Mouse (Mus musculus) stomach, embryonic 16.5 days (tissue): Measurements from ENCODE around the gene Synj2. TPM values are rescaled to one million over a fixed set of nuclear protein-coding genes. Genes with fewer than 3 reads are reported as not detected.

ENCODE experiments used
- ATAC-seq: fragments of 200-750 bp; cut with Nextera tagmentation; 2 replicates; pipeline ENCODE4 v1.8.0; 2017; ENCODE audit warnings: moderate number of reproducible peaks, moderate TSS enrichment; ENCODE audit not compliant: insufficient read depth, low FRiP score
- H3K27ac ChIP-seq: fragments of 300-500 bp; sonication (generic); 2 replicates; pipeline ENCODE4 v1.5.1; 2014; ENCODE audit warnings: low read length
- H3K27me3 ChIP-seq: fragments of 300-500 bp; sonication (generic); 2 replicates; pipeline ENCODE4 v1.6.1; 2014; ENCODE audit warnings: low read length, control low read depth, mixed read lengths; ENCODE audit not compliant: control insufficient read depth, insufficient read depth
- H3K36me3 ChIP-seq: fragments of 300-500 bp; sonication (generic); 2 replicates; pipeline ENCODE4 v1.6.1; 2014; ENCODE audit warnings: low read length; ENCODE audit not compliant: control insufficient read depth, insufficient read depth
- H3K4me1 ChIP-seq: fragments of 300-500 bp; sonication (generic); 2 replicates; pipeline ENCODE4 v1.6.1; 2014; ENCODE audit warnings: low read length, control low read depth, mixed read lengths; ENCODE audit not compliant: control insufficient read depth, insufficient read depth
- H3K4me2 ChIP-seq: fragments of 300-500 bp; sonication (generic); 2 replicates; pipeline ENCODE4 v1.6.1; 2014; ENCODE audit warnings: low read depth, low read length, mixed read lengths
- H3K4me3 ChIP-seq: fragments of 300-500 bp; sonication (generic); replicated peaks from 2 replicates; pipeline ENCODE4 v1.5.1; 2014; ENCODE audit warnings: mild to moderate bottlenecking, low read length
- H3K9ac ChIP-seq: fragments of 300-500 bp; sonication (generic); 2 replicates; pipeline ENCODE4 v1.6.1; 2014; ENCODE audit warnings: low read length
- H3K9me3 ChIP-seq: fragments of 300-500 bp; sonication (generic); replicated peaks from 2 replicates; pipeline ENCODE4 v1.6.1; 2016; ENCODE audit warnings: low read length, control low read depth; ENCODE audit not compliant: control insufficient read depth
- WGBS: fragments of 180-500 bp; shearing (Covaris S2); extraction: QIAGEN DNeasy Blood & Tissue Kit; methylation state at CpG from one replicate; pipeline ENCODE4 v1.1.7; 2014; 5-methylcytosine and 5-hydroxymethylcytosine counted together
- polyA plus RNA-seq: library from polyadenylated mRNA; unstranded; fragments of >200 nt; fragmentation: Nextera tagmentation; extraction: Ambion mirVana; gene quantifications from 2 replicates; pipeline ENCODE4 v1.2.1, GENCODE M21; 2015

Gene Synj2
- polyA plus RNA-seq, 1 experiment from 2014 or later = 6.7 TPM

- WGBS = 56% methylated on average over 1 of the region's 1 CpGs
- Histone ChIP-seq H3K36me3 (peaks cover 10% of the 10 kb centered on the region; the same call in 1 of the 2 replicates), H3K4me1 (peaks cover 16% of the 10 kb centered on the region), H3K27ac (no peak overlapping the region), H3K27me3 (no peaks in the 10 kb centered on the region), H3K4me2 (no peak overlapping the region), H3K9ac (no peak overlapping the region), H3K4me3 (no peak overlapping the region), H3K9me3 (no peaks in the 10 kb centered on the region)
- no peak for ATAC-seq
Observed at GRCm38 (mm10) chr17:5985271-5985670, 44.2 kb downstream of the Synj2 start.

- Histone ChIP-seq H3K27me3 (no peaks in the 10 kb centered on the region), H3K36me3 (peaks cover 10% of the 10 kb centered on the region; the same call in 1 of the 2 replicates), H3K9ac (no peak overlapping the region), H3K4me2 (no peak overlapping the region), H3K4me3 (no peak overlapping the region), H3K4me1 (peaks cover 16% of the 10 kb centered on the region), H3K9me3 (no peaks in the 10 kb centered on the region), H3K27ac (no peak overlapping the region)
- 55% methylated on average over 11 of the region's 11 CpGs for WGBS
- ATAC-seq = no peak; the same call in 1 of the 2 replicates
Observed at GRCm38 (mm10) chr17:5987271-5988056, 46.4 kb downstream of the Synj2 start.

DNA sequence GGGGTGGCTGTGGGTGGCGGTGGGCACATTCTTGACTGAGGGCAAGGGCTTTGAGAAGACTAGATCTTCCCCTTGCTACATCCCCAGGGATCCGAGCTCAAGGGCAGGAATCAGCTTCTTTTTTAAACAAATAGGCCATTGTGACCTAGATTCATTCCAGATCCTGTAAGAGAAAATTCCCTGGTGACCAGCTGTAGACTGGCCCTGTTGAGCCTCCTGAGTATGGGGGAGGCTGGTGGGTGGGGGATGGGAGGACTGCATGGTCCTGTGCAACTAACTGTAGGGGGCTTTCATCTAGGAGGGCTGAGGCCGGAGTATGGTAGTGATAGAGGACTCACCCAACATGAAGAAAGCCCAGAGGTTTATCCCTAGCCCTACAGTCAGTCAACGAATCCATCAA, 47.0 kb downstream of the Synj2 start:
- H3K4me3 ChIP-seq = no peak overlapping the region
- no peak overlapping the region for H3K9ac ChIP-seq
- no peak overlapping the region for H3K27ac ChIP-seq
- H3K9me3 ChIP-seq = no peaks in the 10 kb centered on the region
- 63% methylated on average over 4 of the region's 4 CpGs for WGBS
- H3K27me3 ChIP-seq = no peaks in the 10 kb centered on the region
- H3K4me2 ChIP-seq = no peak overlapping the region
- ATAC-seq = no peak
- peaks cover 10% of the 10 kb centered on the region; the same call in 1 of the 2 replicates for H3K36me3 ChIP-seq
- peaks cover 16% of the 10 kb centered on the region for H3K4me1 ChIP-seq

GRCm38 (mm10) chr17:5992866-5993580, 51.9 kb downstream of the Synj2 start:
- H3K27ac ChIP-seq = peak overlapping the region; percentile 10; the same call in 1 of the 2 replicates
- 75% methylated on average over 5 of the region's 5 CpGs for WGBS
- H3K4me3 ChIP-seq = no peak overlapping the region
- peaks cover 5% of the 10 kb centered on the region; the same call in 1 of the 2 replicates for H3K36me3 ChIP-seq
- ATAC-seq = no peak
- no peak overlapping the region for H3K9ac ChIP-seq
- no peaks in the 10 kb centered on the region for H3K27me3 ChIP-seq
- H3K9me3 ChIP-seq = no peaks in the 10 kb centered on the region
- H3K4me2 ChIP-seq = no peak overlapping the region
- H3K4me1 ChIP-seq = peaks cover 17% of the 10 kb centered on the region

GRCm38 (mm10) chr17:5993581-5994260, 52.6 kb downstream of the Synj2 start:
- no peak overlapping the region for H3K9ac ChIP-seq
- no peak for ATAC-seq
- H3K9me3 ChIP-seq = no peaks in the 10 kb centered on the region
- peaks cover 5% of the 10 kb centered on the region; the same call in 1 of the 2 replicates for H3K36me3 ChIP-seq
- no peaks in the 10 kb centered on the region for H3K27me3 ChIP-seq
- H3K4me2 ChIP-seq = no peak overlapping the region
- 53% methylated on average over 3 of the region's 3 CpGs for WGBS
- peaks cover 17% of the 10 kb centered on the region for H3K4me1 ChIP-seq
- H3K4me3 ChIP-seq = no peak overlapping the region
- peak overlapping the region; percentile 10; the same call in 1 of the 2 replicates for H3K27ac ChIP-seq

- Histone ChIP-seq H3K4me2 (no peak overlapping the region), H3K27me3 (no peaks in the 10 kb centered on the region), H3K9me3 (no peaks in the 10 kb centered on the region), H3K36me3 (peaks cover under 1% of the 10 kb centered on the region; the same call in 1 of the 2 replicates), H3K4me3 (no peak overlapping the region), H3K4me1 (peaks cover 20% of the 10 kb centered on the region), H3K9ac (no peak overlapping the region), H3K27ac (peak overlapping the region; percentile 30; the same call in 1 of the 2 replicates)
- ATAC-seq = no peak
- WGBS = 45% methylated on average over 6 of the region's 6 CpGs
Observed at GRCm38 (mm10) chr17:5994606-5995005, 53.5 kb downstream of the Synj2 start.

DNA sequence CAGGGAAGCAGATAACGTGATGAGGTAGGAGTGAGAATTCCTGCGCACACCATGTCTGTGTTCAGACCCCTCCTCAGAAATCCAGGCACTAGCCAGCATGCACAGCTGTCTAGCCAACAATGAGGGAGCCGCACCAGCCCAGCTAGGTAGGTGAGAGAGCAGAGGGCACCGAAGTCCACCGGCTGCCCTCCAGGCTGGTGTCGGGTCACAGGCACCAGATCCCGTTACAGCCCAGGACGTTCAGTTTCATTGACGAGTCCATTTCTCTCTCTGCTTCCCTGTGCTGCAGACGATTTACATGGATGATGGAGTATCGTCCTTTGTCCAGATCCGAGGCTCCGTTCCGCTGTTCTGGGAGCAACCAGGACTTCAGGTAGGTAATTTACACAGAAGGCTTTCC, 55.5 kb downstream of the Synj2 start:
- Histone ChIP-seq H3K4me1 (peaks cover 23% of the 10 kb centered on the region), H3K27me3 (no peaks in the 10 kb centered on the region), H3K9me3 (no peaks in the 10 kb centered on the region), H3K4me3 (no peak overlapping the region), H3K9ac (no peak overlapping the region), H3K4me2 (no peak overlapping the region), H3K27ac (no peak overlapping the region), H3K36me3 (no peaks in the 10 kb centered on the region)
- 76% methylated on average over 14 of the region's 14 CpGs for WGBS
- ATAC-seq = no peak

GRCm38 (mm10) chr17:5997380-5998234, 56.5 kb downstream of the Synj2 start:
- Histone ChIP-seq H3K9me3 (no peaks in the 10 kb centered on the region), H3K4me3 (no peak overlapping the region), H3K9ac (no peak overlapping the region), H3K4me2 (no peak overlapping the region), H3K36me3 (no peaks in the 10 kb centered on the region), H3K27me3 (no peaks in the 10 kb centered on the region), H3K4me1 (peaks cover 23% of the 10 kb centered on the region), H3K27ac (0 out of 2 replicates have a peak overlapping the region, but pooled peaks have one; percentile 11)
- 52% methylated on average over 16 of the region's 16 CpGs for WGBS
- ATAC-seq = peak; percentile 23; the same call in 1 of the 2 replicates
